Mouse (Mus musculus): Measurements from ENCODE around the gene Nanos2.

- no peak for TF ChIP-seq CTCF (IDR thresholded peaks at IDR 0.05; ENCODE audit: low read depth)
- no peak for TF ChIP-seq EP300 (IDR thresholded peaks at IDR 0.05; ENCODE audit: low read depth)
Observed at GRCm38 (mm10) chr7:19028067-19028466, 40.9 kb downstream of the Nanos2 start.

Measured in heart, postnatal 0 days (tissue).